Mouse (Mus musculus): ENCODE measurements at regions not wholly inside any gene's neighbourhood (a gene's known extent, or its start where the extent isn't known, plus 50 kb on each side); places are given as distances from the start of the nearest gene placed in this dataset.

DNA sequence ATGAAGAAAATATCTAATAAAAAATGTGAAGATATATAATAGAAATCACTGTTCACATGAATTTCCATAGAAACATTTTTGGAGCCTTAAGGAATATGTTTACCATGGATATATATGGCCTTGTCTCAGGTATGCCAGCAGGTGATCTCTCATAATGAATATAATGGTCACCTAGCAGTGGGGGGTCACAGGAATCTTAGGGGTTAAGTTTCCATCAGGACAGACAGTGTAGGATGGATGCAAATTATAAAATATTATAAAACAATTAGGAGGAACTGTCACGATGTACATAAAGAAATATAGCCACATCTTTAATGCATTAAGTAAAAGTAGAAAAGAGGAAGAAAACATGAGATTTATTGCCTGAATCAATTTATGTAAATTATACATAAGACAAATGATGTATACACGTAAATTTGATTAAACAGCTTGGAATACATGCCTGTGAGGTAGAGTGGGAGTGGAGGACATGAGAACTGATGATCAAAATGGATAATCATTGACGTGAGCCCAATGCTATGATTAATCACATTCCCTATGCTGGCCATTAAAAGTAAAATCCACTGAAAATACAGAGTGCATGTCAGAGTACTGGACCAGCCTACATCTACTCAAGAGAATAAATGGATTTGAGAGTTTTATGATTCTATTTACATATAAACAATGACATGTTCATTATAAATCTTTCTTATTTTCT is 693.0 kb upstream of the Gpc5 start:
- no peak for DNase-seq (ENCODE audit: low read depth)

DNA sequence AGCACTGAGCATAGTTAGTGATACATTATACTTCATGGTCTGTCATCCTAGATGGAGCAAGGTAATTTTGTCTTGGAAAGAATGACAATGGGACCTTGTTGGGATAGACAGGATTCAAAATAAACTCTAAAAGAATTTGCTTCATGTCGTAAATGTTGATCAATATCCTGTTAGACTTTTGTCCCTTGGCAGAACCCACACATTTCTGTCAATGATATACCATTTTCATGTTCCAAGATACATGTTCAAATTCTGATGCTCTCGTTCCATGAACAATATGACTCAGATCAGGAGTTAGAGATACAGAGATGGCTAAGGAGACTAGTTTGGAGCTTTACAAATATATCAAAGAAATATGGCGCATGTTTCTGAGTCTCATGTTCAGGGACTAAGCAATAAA is 673.2 kb upstream of the Gpc5 start:
- no peak for DNase-seq (ENCODE audit: low read depth)

DNA sequence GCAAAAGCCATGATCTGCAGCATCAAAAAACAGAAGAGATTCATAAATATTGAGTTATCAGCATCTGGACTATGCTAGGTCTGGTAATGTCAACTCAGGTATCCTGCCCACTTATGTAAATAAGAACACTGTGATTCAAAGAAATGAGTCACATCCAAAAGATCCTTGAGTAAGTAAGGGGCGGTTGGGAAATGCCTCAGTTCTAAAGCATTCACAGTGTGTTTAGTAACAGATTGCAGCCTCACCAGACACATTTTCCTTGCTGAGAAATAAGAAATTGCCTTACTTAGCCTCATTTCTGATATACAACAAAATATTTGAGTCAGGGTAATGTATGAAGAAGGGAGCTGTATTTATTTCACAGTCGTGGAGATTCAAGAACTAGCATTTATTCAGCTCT is 666.5 kb upstream of the Gpc5 start:
- no peak for DNase-seq (ENCODE audit: low read depth)
